Mouse (Mus musculus): Measurements from ENCODE around the gene Sntb2.
"Not testable (repeated sequence)": the region's sequence is repeated elsewhere in the genome, so short reads cannot be mapped to it uniquely, and the experiment has no call there.

Gene Sntb2

DNA sequence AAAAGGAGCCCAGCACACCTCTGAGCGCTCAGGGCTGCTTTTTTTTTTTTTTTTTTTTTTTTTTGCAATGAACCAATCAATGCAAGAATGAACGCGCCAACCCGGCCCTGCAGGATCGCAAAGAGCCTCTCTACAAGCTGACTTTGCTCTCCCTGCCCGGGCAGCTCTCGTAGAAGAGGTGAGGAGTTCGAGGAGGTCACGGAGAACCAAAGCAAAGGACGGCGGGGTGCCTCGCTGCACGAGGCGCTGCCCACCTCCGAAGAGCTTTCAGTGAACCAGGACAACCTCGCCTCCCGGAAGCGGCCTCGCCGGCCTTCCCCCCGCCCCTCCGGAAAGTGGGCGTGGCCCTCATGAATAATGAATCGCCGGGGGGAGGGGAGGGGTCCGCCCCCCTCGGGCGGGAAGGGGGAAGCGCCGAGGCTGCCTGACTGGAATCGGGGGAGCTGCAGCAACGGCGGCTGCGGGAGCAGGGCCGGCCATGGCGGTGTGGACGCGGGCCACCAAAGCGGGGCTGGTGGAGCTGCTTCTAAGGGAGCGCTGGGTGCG, at the start of gene Sntb2:
Sntb2 (plus strand) TSS at position 427 of the 546 bp plus-strand sequence.
- in situ Hi-C loops (cut with MboI, MseI) = no loop called here

DNA sequence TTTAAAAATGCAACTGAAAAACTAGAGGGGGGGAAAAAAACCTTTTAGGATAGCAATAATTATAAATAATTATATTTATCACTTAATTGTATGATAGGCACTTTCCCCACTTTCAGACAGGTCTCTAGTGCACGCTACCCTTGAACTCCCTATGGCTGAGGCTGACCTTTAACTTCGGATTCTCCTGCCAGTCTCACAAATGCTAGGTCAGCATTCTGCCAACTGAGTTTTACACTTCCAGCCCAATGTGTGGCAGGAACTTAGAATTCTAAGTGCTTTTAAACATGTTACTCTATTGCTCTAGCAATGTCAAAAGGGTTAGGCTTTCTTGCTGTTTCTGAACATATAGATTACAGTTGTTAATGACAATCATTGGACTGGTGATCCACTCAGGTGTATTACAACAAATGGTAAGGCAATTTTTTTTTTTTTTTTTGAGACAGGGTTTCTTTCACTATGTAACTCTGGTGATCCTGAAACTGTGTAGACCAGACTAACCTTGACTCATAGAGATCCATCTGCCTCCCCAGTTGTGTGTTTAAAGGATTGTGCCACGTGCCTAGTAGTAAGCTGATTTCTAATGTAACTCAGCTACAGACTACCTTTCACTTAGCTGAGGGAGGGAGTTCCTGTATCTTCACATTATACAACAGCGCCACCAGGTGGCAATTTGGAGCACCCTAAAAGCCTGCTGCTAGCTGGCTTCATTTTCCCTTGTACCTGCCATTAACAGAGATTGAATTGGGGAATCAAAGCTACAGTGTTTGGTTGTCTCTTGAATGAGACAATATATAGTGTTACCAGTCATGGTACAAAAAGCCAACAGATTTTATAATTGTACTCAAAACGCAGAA, 48.0 kb upstream of the Sntb2 start:
- in situ Hi-C loops (cut with MboI, MseI) = loop anchor here (5.0 kb wide), 1 partner anchor 200 kb away; no protein-coding TSS in a partner anchor

DNA sequence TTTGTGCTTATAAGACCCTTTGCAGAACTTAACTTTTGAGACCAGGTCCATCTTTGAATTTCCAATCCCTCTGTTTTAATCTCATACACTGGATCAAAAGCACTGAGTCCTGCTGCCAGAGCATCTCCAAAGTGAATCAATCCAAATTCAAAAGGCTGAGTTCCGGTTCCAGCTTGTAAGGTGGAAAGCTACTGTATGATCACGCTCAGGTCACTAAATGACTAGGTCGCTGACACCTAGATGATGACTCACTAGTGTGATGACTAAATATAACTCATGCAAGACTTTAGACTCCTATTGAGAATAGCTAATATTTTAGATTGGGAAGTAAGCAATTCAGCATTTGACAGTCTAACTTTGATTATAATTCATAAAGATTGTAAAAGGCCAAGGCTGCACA, 46.7 kb upstream of the Sntb2 start:
- in situ Hi-C loops (cut with MboI, MseI) = loop anchor here (5.0 kb wide), 1 partner anchor 202 kb away; no protein-coding TSS in a partner anchor

GRCm38 (mm10) chr8:106892210-106892805, 43.2 kb upstream of the Sntb2 start:
- in situ Hi-C loops (cut with MboI, MseI) = loop anchor here (10.0 kb wide), 1 partner anchor 262 kb away; the partner anchor contains the start of gene Cyb5b

GRCm38 (mm10) chr8:106892806-106893451, 42.6 kb upstream of the Sntb2 start:
- in situ Hi-C loops (cut with MboI, MseI) = loop anchor here (10.0 kb wide), 1 partner anchor 262 kb away; the partner anchor contains the start of gene Cyb5b

GRCm38 (mm10) chr8:106893481-106894156, 41.9 kb upstream of the Sntb2 start, which contains the start of gene Utp4:
Gene Utp4, plus strand, starts transcription at chr8:106893636.
- in situ Hi-C loops (cut with MboI, MseI) = loop anchor here (10.0 kb wide), 1 partner anchor 261 kb away; the partner anchor contains the start of gene Cyb5b

GRCm38 (mm10) chr8:106899473-106899872, 36.1 kb upstream of the Sntb2 start:
- in situ Hi-C loops (cut with MboI, MseI) = loop anchor here (10.0 kb wide), 1 partner anchor 255 kb away; the partner anchor contains the start of gene Cyb5b

- in situ Hi-C loops (cut with MboI, MseI) = no loop called here
These were observed 29.6 kb upstream of the Sntb2 start for GRCm38 (mm10) chr8:106905727-106906480.

GRCm38 (mm10) chr8:106906635-106907034, 28.9 kb upstream of the Sntb2 start:
- in situ Hi-C loops (cut with MboI, MseI) = no loop called here

- in situ Hi-C loops (cut with MboI, MseI) = no loop called here
These were observed 28.1 kb upstream of the Sntb2 start for GRCm38 (mm10) chr8:106907450-106907849.

DNA sequence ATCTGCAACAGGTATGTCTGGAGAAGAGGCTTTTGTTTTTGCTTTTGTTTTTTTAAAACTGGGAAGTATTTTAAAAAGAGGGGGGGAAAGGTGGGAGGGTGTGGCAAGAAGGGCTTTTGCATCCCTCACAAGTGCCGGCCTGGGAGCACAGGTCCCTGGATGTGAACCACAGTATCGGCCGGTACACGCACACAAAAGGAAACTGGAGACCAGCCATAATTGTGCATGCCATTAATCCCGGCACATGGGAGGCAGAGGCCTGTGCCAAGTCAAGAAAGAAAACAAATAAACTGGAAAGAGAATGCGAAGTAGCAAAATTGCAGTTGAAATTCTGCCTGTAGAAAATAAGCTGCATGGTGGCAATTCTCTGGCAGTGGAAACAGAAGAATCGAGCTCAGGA, 27.3 kb upstream of the Sntb2 start:
- in situ Hi-C loops (cut with MboI, MseI) = no loop called here

- in situ Hi-C loops (cut with MboI, MseI) = no loop called here
These were observed 21.9 kb upstream of the Sntb2 start for GRCm38 (mm10) chr8:106913631-106914030.

- in situ Hi-C loops (cut with MboI, MseI) = loop anchor here (5.0 kb wide), 1 partner anchor 82 kb away; no protein-coding TSS in a partner anchor
These were observed 15.7 kb upstream of the Sntb2 start for GRCm38 (mm10) chr8:106919721-106920394.

DNA sequence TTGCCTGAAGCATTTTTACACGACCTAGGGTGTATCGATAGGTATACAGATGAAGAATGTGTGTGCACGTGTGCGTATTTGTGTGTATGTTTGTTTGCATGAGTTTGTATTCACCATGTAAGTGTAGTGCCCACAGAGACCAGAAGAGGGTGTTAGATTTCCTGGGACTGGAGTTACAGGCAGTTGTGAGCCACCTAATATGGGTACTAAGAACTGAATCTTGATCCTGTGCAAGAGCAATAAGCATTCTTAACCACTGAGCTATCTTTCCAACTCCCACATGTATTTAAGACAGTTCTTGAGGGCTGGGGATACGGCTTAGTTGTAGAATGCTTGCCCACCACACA, 15.2 kb upstream of the Sntb2 start:
- in situ Hi-C loops (cut with MboI, MseI) = loop anchor here (5.0 kb wide), 1 partner anchor 82 kb away; no protein-coding TSS in a partner anchor

DNA sequence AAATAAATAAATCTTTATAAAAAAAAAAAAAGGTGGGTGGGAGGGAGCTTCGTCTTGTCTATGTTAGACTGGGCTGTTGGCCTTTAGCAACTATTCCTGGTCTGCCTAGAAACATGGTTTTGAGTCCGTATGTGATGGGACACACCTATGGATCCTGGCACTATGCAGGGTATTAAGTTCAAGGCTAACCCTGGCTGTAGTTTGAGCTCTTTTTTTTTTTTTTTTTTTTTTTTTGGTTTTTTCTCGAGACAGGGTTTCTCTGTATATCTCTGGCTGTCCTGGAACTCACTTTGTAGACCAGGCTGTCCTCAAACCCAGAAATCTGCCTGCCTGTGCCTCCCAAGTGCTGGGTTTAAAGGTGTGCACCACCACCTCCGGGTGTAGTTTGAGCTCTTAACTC, 11.5 kb upstream of the Sntb2 start:
- in situ Hi-C loops (cut with MboI, MseI) = loop anchor here (5.0 kb wide), 1 partner anchor 78 kb away; no protein-coding TSS in a partner anchor

GRCm38 (mm10) chr8:106924904-106925349, 10.6 kb upstream of the Sntb2 start:
- in situ Hi-C loops (cut with MboI, MseI) = loop anchor here (5.0 kb wide), 1 partner anchor 77 kb away; no protein-coding TSS in a partner anchor

GRCm38 (mm10) chr8:106925446-106925845, 10.1 kb upstream of the Sntb2 start:
- in situ Hi-C loops (cut with MboI, MseI) = no loop called here

DNA sequence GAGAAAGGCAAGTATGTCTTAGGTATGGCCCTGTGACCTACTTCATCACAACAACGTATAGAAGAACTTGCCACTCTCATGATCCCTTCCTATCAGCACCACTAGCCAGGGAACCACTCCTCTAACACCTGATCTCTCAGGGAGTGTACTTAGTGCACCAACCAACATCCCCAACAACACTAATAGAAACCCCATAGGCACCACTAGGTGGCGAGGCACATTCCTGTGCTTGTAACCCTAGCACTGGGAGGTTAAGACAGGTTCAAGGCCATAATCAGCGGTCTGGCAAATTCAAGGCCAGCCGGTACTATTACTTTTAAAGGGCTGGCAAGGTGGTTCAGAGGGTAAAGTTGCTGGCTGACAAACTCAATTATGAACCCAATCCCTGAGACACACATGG, 8.3 kb upstream of the Sntb2 start:
- in situ Hi-C loops (cut with MboI, MseI) = no loop called here

DNA sequence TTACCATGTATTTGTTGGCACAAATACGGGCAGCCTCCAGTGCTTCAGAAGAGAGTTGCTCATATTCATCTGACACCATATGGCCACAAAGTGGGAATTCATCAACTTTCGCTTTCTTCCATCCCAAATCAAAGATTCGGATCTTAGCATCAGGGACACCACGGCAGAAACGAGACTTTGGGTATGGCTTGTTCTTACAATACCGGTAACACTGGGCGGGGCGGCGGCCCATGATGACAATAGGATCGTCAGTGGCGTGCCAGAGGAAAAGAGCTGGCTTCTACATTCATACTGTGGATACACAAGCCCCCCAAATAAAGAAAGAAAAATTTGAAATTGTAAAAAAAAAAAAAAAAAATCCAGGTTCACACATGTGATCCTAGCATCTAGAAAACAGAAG, 7.4 kb upstream of the Sntb2 start:
- in situ Hi-C loops (cut with MboI, MseI) = not testable (repeated sequence)

Measured in regulatory T cell (primary cell).